Mouse (Mus musculus) G1E (cell line): ENCODE measurements around the gene Eya3.

Source experiments
- CTCF ChIP-seq: IDR thresholded peaks from 2 replicates; pipeline ENCODE4 v1.5.1; 2012; ENCODE audit warnings: low read depth, low read length, inconsistent platforms, mixed read lengths
- GATA1 ChIP-seq: IDR thresholded peaks from 2 replicates; pipeline ENCODE4 v1.6.1; 2012; ENCODE audit warnings: borderline replicate concordance, low read length, inconsistent platforms, mixed read lengths
- POLR2AphosphoS5 ChIP-seq: IDR thresholded peaks from 2 replicates; pipeline ENCODE4 v1.6.1; 2012; ENCODE audit warnings: low read depth, low read length, inconsistent platforms; ENCODE audit not compliant: insufficient replicate concordance
- TAL1 ChIP-seq: conservative IDR thresholded peaks from 2 replicates; pipeline ENCODE4 v1.6.1; 2012; ENCODE audit warnings: low read depth, low read length, inconsistent platforms, mixed read lengths

DNA sequence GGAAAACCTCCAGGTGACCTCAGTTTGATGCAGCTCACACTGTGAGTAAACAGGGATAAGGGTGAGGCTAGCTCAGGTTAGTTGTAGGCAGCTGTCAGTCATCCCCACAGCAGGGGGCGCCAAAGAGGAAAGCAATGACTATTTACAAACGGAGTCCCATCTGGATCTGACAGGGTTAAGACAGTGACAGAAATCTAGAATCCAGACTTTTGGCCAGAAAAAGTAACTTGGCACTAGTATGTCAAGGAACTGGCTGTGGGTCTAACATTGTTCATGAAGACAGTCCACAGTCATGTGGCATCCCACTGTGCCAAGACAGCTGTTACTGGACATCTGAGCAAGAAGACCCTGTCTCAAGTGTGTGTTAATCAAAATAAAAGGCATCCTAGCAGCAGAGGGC is 10.0 kb upstream of the Eya3 start:
- TF ChIP-seq CTCF (no peak), POLR2AphosphoS5 (no peak), GATA1 (no peak), TAL1 (no peak)
